Mouse (Mus musculus) bone marrow macrophage, adult 2 months (primary cell): ENCODE data around the gene Scoc.

Source experiments
- CTCF ChIP-seq: IDR thresholded peaks from 2 replicates; pipeline ENCODE4 v1.5.1; 2012; ENCODE audit warnings: low read depth, mild to moderate bottlenecking, low read length, moderate library complexity
- POLR2A ChIP-seq: IDR thresholded peaks from 2 replicates; pipeline ENCODE4 v1.6.1; 2012; ENCODE audit warnings: mild to moderate bottlenecking, low read depth, low read length, borderline replicate concordance

GRCm38 (mm10) chr8:83425202-83425601 lies 33.0 kb downstream of the Scoc start:
- TF ChIP-seq CTCF: no peak
- no peak for TF ChIP-seq POLR2A
